Mouse (Mus musculus) testis, adult 2 months (tissue): Measurements from ENCODE around the gene Traip. TPM values are rescaled to one million over a fixed set of nuclear protein-coding genes. Genes with fewer than 3 reads are reported as not detected.

Source experiments
- H3K27ac ChIP-seq: fragments of 200-500 bp; 2 replicates; pipeline ENCODE4 v1.5.1; 2012; ENCODE audit warnings: low read depth, low read length; ENCODE audit not compliant: control insufficient read depth, insufficient read depth
- H3K27me3 ChIP-seq: fragments of 200-500 bp; 2 replicates; pipeline ENCODE4 v1.6.1; 2012; ENCODE audit warnings: mild to moderate bottlenecking, low read length, moderate library complexity; ENCODE audit not compliant: control insufficient read depth, insufficient read depth
- H3K36me3 ChIP-seq: fragments of 200-500 bp; 2 replicates; pipeline ENCODE4 v1.6.1; 2012; ENCODE audit warnings: mild to moderate bottlenecking, low read length; ENCODE audit not compliant: control insufficient read depth, insufficient read depth
- H3K4me1 ChIP-seq: fragments of 200-500 bp; 2 replicates; pipeline ENCODE4 v1.6.1; 2012; ENCODE audit warnings: low read length; ENCODE audit not compliant: control insufficient read depth, insufficient read depth
- H3K4me3 ChIP-seq: fragments of 200-500 bp; 2 replicates; pipeline ENCODE4 v1.5.1; 2012; ENCODE audit warnings: low read depth, mild to moderate bottlenecking, low read length, moderate library complexity, mixed read lengths; ENCODE audit not compliant: control insufficient read depth
- CTCF ChIP-seq: fragments of 200-500 bp; IDR thresholded peaks from 2 replicates; pipeline ENCODE4 v1.5.1; 2012; ENCODE audit warnings: low read depth, mild to moderate bottlenecking, inconsistent platforms, low read length, moderate library complexity; ENCODE audit not compliant: control insufficient read depth, insufficient read depth, insufficient replicate concordance
- POLR2A ChIP-seq: fragments of 200-500 bp; IDR thresholded peaks from 2 replicates; pipeline ENCODE4 v1.6.1; 2012; ENCODE audit warnings: low read depth, mild to moderate bottlenecking, inconsistent platforms, low read length, moderate library complexity; ENCODE audit not compliant: control insufficient read depth
- polyA plus RNA-seq: library from polyadenylated mRNA; depleted of rRNA; stranded (reverse); fragments of >200 nt; gene quantifications from 2 replicates; pipeline ENCODE4 v1.2.3, GENCODE M21; 2012

The Traip gene
- polyA plus RNA-seq, 1 experiment = 4.1 TPM

GRCm38 (mm10) chr9:107971690-107972541 lies 22.0 kb downstream of the Traip start:
- Histone ChIP-seq H3K27ac (no peak overlapping the region), H3K4me1 (0 out of 2 replicates have a peak, but pooled peaks cover 2% of the 10 kb centered on the region), H3K36me3 (no peaks in the 10 kb centered on the region), H3K4me3 (no peak overlapping the region), H3K27me3 (no peaks in the 10 kb centered on the region)
- TF ChIP-seq POLR2A (no peak), CTCF (no peak)

DNA sequence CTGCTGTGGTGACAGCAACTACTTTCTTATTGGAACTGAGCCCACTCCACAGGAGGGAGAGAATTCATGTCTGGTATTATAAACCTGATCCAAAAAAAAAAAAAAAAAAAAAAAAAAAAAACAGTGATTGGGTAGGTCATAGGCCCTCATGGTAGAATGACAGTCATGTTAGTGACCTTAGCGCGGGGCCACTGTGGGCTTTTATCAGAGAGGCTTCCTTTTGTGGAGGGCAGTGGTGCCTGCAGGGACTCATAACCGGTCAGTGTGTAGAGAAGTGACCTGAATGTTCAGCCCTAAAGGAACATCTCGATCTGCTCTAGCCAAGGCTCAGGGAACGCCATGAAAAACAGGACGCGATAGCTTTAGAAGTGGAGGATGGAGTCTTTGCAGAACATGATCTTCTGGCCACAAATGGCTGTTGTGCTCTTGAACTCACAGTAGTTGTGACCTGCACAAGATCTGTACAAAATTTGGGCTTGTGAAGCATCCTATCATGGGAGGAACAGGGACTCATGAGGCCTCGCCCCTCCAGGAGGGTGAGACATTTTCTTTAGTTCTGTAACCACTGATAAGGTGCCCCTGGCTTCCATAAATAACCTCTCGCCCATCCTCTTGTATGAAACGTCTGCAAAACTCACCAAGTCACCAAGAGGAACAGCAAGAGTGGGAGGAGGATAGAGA lies 24.7 kb downstream of the Traip start:
- H3K27me3 ChIP-seq = no peaks in the 10 kb centered on the region
- H3K36me3 ChIP-seq = no peaks in the 10 kb centered on the region
- no peak overlapping the region for H3K4me3 ChIP-seq
- H3K4me1 ChIP-seq = 0 out of 2 replicates have a peak, but pooled peaks cover 2% of the 10 kb centered on the region
- TF ChIP-seq POLR2A (no peak), CTCF (no peak)
- H3K27ac ChIP-seq = peak overlapping the region; percentile 68

DNA sequence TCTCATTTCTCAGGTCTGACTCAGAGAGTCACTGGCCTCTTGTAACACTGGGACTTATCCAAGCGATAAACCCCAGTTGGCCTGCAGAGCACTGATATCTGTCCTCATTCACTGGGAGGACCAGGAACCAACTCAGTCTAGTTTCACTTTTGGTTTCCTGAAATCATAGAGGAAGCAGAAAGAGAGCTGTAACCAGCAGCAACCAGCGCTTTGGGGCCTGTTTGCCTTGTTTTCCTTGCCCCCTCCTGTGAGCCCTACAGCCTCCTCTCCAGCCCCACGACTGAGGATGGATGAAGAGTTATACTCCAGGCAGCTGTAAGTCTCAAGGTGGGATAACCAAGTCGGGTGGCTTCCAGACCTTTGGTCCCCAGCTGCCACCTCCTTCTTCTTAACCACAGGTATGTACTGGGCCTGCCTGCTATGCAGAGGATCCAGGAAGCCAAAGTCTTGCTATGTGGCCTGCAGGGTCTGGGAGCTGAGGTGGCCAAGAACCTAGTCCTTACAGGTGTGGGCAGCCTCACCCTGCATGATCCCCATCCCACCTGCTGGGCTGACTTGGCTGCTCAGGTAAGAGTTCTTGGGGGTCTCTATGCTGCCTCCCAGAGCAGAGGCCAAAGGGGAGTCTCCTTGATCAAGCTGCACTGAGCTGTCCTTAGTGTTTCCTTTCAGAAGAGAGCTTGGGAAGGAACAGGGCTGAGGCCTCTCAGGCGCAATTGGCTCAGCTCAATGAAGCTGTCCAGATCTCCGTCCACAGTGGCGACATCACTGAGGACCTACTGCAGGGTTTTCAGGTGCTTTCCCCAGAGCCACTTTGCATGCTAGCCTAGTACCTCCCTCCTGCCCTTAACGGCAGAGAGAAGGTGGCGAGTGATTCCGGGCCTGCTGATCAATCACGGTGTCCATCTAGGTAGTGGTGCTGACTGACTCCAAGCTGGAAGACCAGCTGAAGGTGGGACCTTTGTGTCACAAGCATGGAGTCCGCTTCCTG lies 25.8 kb downstream of the Traip start, which contains the start of gene Uba7:
TSS of gene Uba7 (plus strand) at position 107 of the 988 bp plus-strand sequence.
- Histone ChIP-seq H3K27me3 (no peaks in the 10 kb centered on the region), H3K36me3 (no peaks in the 10 kb centered on the region), H3K27ac (peak within 1 kb of the TSS; percentile 68), H3K4me1 (0 out of 2 replicates have a peak, but pooled peaks cover 2% of the 10 kb centered on the region), H3K4me3 (peak within 1 kb of the TSS; percentile 17; the same call in 1 of the 2 replicates)
- TF ChIP-seq POLR2A (no peak), CTCF (no peak)

- H3K27me3 ChIP-seq = no peaks in the 10 kb centered on the region
- H3K27ac ChIP-seq = no peak overlapping the region
- H3K36me3 ChIP-seq = no peaks in the 10 kb centered on the region
These were observed 28.9 kb downstream of the Traip start for GRCm38 (mm10) chr9:107978815-107979214.

DNA sequence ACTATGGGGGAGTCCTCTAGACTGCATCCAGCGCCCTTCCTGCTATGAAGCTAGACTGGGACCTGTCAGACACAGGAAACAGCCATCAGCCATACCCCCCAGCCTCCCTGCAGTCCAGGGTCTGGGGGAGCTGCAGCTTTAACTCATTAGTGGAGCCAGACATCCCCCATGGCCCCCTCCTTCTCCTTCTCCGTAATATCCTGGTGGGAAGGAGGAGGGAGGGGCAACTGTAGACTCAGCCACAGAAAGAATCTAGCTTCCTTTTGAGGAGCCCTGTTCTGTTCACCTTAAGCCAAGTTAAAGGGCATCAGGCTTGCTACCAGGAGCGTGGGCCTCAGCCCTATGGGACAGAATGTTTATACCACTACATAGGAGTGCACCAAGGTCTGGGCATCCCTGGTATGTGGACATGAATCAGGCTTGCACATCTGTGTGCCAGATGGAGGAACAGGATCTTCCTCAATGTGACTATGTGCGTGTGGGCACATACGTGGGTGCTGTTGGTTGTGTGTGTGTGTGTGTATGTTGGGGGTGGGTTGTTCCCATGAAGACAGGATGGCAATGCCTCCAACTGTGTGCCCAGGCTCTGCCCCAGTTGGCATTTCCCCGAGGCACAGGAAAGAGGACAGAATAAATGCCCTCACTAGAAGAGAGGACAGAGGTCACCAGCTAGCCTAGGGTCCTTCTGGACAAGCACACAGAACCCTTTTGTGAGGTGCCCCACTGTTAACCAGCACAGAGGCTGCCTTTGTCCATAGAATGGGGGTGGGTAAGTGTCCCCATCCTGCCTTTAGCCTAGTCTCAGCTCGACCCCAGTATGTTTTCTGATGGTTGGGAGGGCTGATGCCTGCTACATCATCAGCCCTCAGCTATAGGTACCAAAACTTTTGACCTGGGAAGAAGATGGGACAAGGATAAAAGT lies 32.0 kb downstream of the Traip start:
- no peak for TF ChIP-seq CTCF
- TF ChIP-seq POLR2A = no peak
- H3K27ac ChIP-seq = peak overlapping the region; percentile 19; the same call in 1 of the 2 replicates
- H3K4me3 ChIP-seq = no peak overlapping the region
- H3K27me3 ChIP-seq = no peaks in the 10 kb centered on the region
- peaks cover 10% of the 10 kb centered on the region for H3K4me1 ChIP-seq
- no peaks in the 10 kb centered on the region for H3K36me3 ChIP-seq

More at GRCm38 (mm10) chr9:107978815-107979214, 28.9 kb downstream of the Traip start:
- peaks cover 2% of the 10 kb centered on the region; the same call in 1 of the 2 replicates for H3K4me1 ChIP-seq
- no peak overlapping the region for H3K4me3 ChIP-seq
- TF ChIP-seq POLR2A = no peak
- TF ChIP-seq CTCF = no peak
